Mouse (Mus musculus): ENCODE measurements around the gene 1700025G04Rik.

- TF ChIP-seq CTCF (IDR thresholded peaks at IDR 0.05; ENCODE audit: low read depth, low read length), result no peak
- TF ChIP-seq GATA1 (IDR thresholded peaks at IDR 0.05; ENCODE audit: borderline replicate concordance, low read length), result no peak
Observed at GRCm38 (mm10) chr1:152081121-152081520, 8.8 kb downstream of the 1700025G04Rik start.

Data from G1E (cell line).